Mouse (Mus musculus) A20 (cell line): ENCODE results near the gene Bbx.

Experiments
- DNase-seq: peaks from one replicate; pipeline ENCODE4 v3.0.0-alpha.2; 2011; ENCODE audit warnings: low read depth, low spot score

Gene Bbx

GRCm38 (mm10) chr16:50315349-50315969 lies 116.7 kb downstream of the Bbx start:
- DNase-seq, result peak; percentile 35

- no peak for DNase-seq
These were observed 120.6 kb downstream of the Bbx start for GRCm38 (mm10) chr16:50311588-50311987.

DNA sequence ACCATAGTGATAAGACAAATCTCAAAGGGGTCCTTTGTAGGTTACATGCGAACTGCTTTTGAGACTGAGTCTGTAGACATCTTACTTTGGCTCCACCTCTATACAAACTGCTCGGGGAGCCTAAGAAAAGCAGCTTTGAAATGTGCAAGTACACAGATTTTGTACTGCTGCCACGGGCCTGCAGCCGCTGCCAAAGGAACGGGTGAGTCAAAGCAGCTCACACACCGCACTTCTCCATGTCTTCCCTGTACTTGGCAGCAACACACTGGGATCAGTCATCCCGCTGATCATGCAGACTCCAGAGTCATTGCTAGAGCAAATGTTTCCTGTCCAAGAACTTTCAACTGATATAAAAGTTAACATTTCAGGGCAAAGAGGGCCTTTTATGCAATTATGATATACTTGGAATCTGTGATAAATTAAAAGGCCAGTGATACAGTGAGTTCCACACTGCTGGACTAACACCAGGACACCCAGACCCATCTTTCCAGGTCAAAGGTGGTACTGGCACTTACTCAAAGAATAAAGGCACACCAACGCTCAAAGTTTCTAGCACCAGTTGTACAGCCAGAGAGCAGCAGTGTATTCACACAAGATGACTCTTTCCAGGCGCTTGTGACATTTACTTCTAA lies 122.7 kb downstream of the Bbx start:
- no peak for DNase-seq

DNA sequence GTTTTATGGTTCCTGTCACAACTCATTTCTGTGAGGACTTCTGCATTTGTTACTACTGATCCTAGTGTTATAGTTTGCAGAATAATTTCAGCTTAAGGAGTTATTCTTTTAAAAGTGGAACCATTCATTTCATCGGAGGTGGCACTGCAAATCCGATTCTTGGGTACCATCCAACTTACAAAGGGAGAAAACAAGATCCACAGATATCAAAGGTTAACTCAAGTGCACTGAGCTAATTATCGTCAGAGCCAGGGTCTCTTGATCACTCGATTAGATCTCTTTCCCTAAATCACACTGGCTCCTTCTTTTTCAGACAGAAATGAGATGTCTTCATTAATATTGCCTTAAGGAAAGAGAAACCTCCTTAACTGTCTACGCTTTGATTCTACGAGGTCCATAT lies 123.9 kb downstream of the Bbx start:
- DNase-seq, result no peak

GRCm38 (mm10) chr16:50307231-50307630 lies 125.0 kb downstream of the Bbx start:
- no peak for DNase-seq

- DNase-seq, result peak; percentile 39
These were observed 125.5 kb downstream of the Bbx start for GRCm38 (mm10) chr16:50306727-50307126.

GRCm38 (mm10) chr16:50305156-50305555 lies 127.0 kb downstream of the Bbx start:
- DNase-seq, result no peak

DNA sequence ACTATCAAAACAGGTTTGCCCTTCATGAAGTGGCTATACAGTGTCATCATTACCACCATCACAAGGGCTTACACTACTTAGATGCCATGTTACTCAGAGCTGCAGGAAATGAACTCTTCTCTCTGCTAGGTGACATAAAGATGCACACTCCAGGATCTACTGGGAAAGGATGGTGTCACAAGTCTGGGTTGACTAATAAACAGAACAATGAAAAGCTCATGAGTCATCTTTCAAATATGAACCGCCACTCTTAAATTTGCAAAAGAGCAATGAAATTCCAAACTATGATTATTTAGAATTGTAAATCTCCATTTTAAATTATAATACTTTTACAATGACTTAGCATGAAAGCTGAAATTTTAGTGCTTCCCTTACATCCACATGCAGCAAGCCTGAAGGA lies 129.6 kb downstream of the Bbx start:
- no peak for DNase-seq

GRCm38 (mm10) chr16:50298743-50299443 lies 133.3 kb downstream of the Bbx start:
- DNase-seq, result peak; percentile 69

GRCm38 (mm10) chr16:50293502-50294228 lies 138.5 kb downstream of the Bbx start:
- DNase-seq, result peak; percentile 23

DNA sequence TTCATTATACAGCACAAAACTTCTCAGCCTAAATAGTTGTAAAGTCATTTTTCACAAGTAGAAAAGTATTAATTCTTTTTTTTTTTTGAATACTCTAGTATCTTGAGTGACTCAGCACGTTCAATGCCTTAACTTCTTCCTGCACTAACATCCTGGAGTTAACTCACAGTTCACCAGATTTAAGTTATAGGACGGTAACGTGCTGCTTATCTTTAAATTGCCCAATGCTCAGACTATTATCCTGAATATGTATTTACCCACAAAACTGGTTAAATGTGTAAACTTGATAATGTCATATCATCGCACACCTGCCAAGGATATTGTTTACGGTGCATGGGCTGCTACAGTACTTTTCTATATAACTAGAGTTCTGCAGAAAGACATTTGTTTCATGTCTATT lies 139.4 kb downstream of the Bbx start:
- no peak for DNase-seq

GRCm38 (mm10) chr16:50289764-50290163 lies 142.4 kb downstream of the Bbx start:
- DNase-seq, result no peak

DNA sequence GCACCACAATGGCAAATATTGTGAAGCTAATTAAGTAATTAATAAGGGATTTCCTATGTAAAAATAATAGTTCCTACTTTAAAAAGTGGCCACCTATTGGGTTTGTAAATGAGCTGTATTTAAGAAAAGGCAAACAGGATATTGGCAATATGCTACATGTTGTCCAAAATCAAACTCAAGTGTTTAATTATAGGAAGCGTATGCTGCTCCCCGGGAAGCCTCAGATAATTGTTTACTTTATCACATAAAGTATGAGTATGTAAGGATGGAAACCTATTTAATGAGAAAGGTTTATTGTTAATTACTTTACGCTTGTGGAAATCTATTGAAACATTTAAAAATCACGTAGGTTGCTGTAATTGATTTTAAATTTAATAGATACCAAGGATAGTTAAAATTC lies 159.4 kb downstream of the Bbx start:
- DNase-seq, result no peak

GRCm38 (mm10) chr16:50262647-50263046 lies 169.5 kb downstream of the Bbx start:
- DNase-seq, result no peak

GRCm38 (mm10) chr16:50262209-50262608 lies 170.0 kb downstream of the Bbx start:
- no peak for DNase-seq

DNA sequence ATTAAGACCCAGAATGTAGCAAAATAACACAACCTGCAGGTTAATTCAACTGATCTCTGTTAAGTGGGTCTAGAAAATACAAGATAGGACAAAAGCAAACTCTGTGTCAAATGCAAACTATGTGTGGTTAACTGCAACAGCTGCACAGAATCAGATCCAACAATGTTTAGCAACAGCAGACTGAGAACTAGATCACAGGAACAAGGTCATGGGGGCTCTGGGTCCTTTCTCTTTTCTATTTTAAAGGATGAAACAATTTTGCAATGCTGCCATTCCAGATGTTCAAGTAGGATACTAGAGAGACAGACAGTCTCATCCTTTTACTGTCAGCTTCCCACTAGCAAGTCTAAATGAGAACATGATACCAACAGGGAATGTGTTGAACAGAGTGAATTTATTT lies 170.4 kb downstream of the Bbx start:
- no peak for DNase-seq

- peak; percentile 43 for DNase-seq
These were observed 177.5 kb downstream of the Bbx start for GRCm38 (mm10) chr16:50254522-50255159.

DNA sequence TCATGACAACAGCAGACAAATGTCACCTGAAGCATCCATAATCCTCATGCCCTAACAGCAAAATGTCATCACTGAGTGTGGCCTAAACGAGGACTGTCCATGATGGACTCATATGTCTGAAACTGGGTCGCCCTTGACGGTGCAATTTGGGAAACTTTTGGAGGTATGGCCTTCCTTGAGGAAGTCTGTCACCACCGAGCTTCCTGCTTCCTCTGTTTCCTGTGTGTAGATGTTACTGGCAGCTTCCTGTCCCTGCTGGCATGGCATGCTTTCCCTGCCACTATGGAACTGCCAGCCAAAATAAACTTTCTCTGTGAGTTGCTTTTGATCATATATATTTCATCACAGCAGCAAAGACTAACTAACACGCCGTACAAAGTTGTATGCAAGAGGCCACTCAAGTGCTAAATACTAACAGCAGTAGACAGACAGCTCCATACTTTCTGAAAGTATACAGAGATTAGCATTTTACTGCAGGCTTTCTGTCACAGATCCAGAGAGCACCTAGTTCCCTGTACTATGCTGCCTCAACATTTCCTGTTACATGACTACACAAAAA lies 180.7 kb downstream of the Bbx start:
- DNase-seq, result no peak

- DNase-seq, result no peak
These were observed 181.7 kb downstream of the Bbx start for GRCm38 (mm10) chr16:50250469-50250868.

- DNase-seq, result no peak
These were observed 183.2 kb downstream of the Bbx start for GRCm38 (mm10) chr16:50249036-50249435.

DNA sequence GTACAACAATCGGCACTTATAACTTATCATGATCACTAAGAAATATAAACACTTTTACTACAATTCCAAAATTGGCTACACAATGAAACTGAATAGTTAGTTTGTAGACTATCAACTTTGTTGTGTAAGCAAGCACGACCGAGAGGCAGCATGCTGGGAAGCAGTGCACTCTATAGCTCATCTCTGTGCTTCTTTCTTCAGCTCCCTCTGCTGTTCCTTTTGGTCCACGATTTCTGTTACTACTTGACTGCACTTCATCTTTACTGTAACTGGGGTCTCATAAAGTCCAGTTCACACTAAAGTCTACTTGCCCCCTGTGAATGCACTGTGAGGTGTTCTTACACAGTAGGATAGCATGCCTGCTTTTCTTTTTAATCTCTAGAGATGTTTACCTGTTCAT lies 189.7 kb downstream of the Bbx start:
- DNase-seq, result no peak

DNA sequence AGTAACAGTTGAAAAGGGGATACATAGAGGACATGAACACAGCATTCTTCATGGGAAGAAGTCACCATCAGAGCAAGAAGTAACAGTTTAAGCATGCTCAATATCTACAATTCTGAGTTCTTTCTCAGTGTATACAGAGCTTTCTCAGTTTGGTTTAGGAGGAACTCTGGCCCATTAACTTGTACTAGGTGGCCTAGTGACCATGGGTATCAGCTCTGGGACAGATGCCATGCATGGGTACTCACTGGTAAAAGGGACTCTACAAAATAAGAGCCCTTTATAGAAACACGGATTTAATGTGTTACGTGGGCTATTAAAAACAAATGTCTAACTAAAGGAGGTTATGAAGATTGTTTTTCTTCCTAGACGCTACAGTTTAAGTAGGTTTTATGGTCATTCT lies 190.6 kb downstream of the Bbx start:
- DNase-seq, result no peak
